Mouse (Mus musculus): ENCODE data around the gene Dnmt3c.

GRCm38 (mm10) chr2:153676944-153677343, 19.5 kb upstream of the Dnmt3c start:
- no peak for TF ChIP-seq CTCF (conservative IDR thresholded peaks at IDR 0.05; ENCODE audit: low read length)
- no peak for TF ChIP-seq NANOG (IDR thresholded peaks at IDR 0.05; ENCODE audit: borderline replicate concordance, low read length)
- no peak for TF ChIP-seq POU5F1 (IDR thresholded peaks at IDR 0.05; ENCODE audit: borderline replicate concordance, low read length)

Data from E14TG2a.4 (cell line).